Mouse (Mus musculus) brain, adult 2 months (tissue): Measurements from ENCODE around the gene Iqsec3.

Experiments
- DNase-seq: peaks from one replicate; pipeline ENCODE4 v3.0.0; 2011; ENCODE audit warnings: low read depth, low spot score

Gene Iqsec3

DNA sequence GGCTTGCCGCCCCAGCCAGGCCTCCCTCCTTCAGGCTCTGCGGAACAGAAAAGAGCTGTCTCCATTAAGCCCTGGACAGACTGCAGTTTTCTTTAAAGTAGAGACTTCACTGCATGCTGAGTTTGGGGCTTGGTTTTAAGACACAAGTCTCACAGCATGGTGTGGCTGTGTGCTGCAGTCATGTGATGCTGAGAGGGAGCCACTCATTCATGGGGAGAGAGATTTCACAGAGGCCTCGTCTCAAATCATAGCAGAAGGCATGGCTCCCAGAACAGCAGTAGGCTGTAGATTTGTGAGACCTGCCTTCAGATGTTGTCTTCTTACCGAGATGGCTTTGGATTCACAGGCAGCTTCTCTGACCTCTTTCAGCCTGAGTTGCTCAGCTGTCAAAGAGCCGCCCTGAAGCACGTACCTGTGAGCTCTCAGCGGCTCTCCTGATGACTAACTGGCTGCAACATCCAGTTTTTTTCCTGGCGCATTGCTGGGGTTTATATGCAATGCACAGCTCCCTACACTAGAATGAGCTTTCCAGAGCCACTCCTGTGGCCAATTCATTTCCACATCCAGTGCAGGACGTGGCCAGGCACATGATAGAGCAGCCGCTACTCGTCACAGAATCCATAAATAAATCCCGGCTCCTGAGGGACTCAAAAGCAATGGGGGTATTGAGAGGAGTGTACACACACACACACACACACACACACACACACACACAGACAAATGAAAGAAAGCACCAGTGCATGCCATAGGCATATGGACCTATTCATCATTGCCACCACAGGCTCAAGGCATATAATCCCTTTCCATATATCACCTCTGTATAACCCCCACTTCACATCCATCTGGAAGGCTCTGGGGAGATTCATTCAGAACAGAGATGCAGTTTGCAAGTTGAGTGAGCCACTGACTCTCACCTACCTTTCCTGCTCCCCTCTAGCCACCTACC, 18.7 kb downstream of the Iqsec3 start:
- peak; percentile 81 for DNase-seq

DNA sequence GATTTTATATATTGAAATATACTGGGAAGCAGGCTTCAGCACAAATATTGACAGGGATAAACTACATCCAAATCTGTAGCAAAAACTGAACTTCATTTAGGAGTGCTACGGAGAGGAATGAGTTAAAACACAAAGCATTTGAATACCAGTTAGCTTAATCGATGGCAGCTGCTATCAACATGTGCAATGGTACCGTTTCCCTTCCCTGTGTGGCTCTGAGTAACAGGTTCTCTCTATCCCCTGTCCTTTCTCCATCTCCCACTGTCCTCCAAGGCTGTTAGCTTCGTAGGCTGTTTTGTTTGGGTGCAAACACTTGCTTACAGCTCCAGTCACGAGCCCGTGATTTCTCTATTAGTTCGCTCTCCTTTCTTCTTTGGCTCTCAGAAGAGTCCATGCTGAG, 19.7 kb downstream of the Iqsec3 start:
- no peak for DNase-seq

DNA sequence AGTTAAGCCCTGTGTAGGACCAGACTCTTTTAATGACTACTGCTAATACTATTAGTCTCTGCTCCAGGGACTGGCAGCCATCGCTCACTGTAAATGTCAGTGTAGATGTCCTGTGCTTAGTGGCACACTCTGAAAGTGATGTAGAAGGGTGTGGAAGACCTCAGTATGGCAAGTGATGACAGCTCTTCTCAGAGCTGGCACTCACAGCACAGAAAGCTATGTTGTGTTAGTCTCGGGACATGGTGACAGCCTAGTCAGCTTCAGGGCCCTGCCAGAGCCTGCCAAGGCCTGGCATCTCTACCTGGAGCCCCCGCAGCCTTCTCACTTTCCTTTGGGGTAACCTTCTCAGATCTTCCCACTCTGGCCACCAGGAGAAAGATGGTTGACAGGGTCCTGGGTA, 21.8 kb downstream of the Iqsec3 start:
- no peak for DNase-seq

DNA sequence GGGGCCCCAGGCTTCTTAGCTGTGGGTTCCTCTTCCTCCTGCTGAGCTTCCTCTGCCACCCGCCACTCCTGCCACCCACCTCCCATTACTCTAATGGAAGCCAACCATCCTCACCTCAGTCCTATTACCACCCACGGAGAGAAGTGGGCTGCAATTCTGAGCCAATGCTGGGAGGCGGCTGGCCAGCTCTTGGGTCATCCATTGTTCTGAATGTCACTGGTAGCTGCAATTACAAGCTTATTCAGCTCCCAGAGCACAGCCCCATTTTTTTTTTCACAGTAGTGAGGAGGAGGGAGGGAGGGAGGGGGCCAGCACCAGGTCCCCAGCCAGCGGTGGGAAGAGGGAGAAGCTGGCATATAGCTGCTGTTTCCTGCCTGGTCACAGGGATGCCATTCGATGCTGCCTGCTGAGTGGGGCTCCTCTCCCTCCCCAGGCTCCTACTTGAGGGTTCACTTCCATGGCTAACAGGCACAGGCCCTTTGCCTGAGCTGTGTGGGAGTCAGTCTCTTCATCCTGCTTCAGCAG, 32.7 kb downstream of the Iqsec3 start:
- DNase-seq, result peak; percentile 63

DNA sequence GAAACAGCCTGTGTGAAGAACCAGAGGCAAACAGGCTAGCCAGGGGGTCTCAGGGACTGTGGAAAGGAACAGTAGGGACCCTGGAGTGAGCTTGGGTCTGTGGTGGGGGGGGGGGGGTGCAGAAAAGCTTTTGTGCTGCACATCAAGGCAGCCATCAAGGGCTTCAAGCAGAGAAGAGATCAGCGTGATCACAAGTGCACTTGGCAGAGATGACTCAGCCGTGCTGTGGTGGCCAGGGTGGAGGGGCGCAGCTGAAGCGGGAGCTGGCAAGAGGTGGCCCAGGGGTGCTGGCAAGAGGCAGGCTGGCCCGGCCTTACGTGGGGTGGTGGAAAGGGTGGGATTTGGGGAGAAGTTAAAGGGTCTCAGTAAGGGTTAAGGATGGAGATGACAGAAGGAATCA, 48.6 kb downstream of the Iqsec3 start:
- peak; percentile 62 for DNase-seq

DNA sequence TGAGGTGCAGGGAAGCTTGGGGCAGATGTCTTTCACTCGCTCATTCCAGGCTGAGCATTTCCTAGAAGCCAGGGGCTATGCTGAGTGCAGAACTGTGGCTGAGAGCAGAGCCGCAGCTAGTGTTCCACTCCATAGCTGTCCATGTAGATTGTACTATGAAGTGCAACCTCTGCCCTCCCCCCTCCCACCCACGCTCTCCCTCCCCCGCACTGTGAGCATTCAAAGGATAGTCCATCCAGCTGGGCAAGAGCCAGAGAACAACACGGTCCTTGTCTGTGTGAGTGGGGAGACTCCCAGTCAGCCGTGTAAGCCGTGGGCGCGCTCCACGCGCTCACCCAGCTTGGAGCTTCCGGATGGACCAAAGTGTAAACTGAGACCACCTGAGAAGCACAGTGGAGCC, 49.1 kb downstream of the Iqsec3 start:
- peak; percentile 58 for DNase-seq

DNA sequence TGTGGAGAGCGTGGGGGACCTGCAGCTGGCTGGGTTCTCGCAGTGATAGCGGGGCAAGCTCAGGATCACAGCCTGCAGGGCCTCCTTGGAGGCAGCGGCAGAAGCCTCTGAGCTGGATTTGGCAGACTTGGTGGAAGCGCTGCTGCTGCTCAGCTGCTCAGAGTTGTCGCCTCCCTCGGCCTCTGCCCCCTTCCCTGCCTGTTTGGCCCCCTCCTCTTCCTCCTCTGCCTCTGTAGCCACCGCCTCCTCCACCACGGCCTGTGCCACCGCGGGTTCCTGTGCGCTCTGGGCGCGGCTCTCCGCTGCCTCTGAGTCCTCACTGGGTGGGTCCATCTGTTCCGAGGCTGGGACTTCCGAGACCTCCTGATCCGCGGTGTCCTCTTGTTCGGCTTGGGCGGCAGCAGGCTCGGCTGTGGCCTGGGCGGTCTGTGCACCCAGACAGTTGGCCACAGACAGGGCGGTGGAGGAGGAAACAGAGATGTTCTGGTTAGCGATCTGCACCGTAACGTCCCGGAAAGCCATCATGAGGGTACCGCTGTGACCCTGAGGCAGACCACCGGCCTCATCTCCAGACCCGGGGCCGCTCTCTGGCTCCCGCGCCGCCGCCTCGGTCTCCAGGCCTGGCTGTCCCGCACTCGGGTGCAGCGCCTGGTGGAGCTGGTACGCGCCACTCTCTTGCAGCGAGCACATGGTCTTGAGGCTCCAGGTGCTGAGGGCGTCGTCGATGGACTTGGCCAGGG, 60.8 kb downstream of the Iqsec3 start:
- no peak for DNase-seq

DNA sequence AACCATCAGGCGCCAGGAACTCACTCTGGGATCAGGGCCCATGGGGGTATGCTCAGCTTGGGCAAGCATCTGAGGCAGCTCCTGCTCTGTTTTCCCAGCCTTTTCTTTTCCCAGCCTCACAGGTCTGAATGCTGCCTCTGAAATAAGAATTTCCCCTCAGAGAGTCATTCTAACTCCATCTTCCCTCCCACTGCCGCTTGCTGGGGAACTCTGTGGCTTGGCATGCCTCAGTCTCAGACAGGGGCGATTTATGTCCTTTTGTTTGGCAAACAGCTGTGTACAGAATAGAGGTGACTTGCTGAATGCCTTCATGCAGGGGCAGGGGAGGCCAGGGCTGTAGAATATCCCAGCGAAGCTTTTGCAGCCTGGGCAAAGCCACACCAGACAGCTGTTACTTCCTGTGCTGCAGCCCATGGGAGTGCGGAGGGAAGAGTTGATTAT, 65.9 kb downstream of the Iqsec3 start:
- no peak for DNase-seq

DNA sequence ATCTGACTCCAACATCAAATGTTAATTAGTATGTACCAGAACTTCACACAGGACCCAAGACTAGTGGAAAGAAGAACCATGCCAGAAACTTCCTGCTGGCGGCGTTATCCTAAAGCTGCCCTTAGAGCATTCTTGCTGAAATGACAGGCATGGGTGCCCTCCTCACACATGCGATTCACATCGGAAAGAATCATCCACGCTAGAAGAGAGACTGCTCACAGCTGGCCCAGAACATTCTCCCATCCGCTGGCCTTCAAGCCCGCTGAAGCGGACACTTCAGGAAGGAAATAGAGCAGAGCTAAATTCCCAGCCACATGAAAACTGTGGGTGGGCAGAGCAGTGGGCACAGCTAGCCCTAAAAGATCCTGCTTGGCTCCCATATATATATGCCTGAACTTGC, 68.2 kb downstream of the Iqsec3 start:
- no peak for DNase-seq

DNA sequence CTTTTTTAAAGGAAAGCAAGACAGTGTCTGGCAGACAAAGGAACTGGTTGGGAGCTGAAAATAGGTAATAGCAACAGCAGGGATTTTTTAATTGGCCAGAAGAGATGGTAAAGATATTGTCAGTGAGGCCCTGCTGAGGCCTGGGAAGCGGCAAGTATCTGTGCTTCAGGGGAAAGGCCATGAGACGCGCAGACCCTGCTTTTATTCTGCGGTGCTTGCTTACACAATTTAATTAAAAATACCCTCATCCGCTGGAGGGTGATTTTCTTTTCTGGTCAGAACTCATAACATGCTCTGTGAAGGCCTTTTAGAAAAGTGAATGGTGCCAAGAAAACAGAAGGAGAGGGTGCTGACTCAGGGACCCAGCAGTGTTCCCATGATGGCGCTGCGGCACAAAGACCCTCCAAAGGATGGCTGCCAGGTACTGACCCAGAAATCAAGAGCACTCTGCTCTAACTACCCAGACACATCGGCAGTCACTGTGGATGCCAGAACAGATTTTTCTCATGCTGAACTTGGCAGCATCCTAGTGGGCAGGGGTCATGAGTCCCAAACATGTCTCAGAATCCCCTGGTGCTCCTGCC, 70.7 kb downstream of the Iqsec3 start:
- DNase-seq, result peak; percentile 48

DNA sequence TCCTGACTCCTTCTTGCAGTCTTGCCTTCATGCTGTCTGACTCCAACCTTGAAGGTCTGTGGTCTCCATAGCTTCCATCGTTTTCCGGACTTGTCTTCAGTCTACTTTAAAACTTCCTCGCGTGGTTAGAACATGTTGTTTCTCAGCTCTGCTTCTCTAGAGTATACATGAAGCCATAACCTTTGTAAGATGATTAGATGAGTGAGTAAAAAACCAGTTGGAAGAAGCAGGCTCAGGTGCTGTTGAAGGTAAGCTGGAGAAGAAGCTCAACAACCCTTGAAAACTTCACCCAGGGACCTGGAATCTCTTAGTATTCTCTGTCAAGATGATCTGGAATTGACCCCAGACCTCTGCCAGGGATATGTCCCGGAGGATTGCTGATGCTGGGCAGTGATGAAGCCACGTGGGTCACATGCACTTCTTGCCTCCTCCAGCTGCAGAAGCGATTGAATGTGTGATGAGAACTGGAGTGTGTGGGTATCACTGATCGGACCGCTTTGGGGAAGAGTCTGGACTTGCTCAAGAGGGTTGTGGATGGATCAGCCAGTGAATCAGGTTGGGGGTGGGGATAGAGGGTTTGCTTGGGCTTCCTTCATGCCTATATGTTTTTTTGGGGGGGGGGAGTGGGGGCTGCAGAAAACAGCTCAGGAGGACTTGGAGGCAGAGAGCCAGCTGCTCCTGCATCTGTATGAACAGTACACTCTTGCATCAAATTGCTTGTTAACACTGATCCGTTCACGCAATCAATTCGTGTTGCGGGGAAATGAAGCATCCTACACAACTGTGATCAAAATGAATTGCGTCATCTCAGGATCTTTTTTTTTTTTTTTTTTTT, 71.4 kb downstream of the Iqsec3 start:
- DNase-seq, result no peak

DNA sequence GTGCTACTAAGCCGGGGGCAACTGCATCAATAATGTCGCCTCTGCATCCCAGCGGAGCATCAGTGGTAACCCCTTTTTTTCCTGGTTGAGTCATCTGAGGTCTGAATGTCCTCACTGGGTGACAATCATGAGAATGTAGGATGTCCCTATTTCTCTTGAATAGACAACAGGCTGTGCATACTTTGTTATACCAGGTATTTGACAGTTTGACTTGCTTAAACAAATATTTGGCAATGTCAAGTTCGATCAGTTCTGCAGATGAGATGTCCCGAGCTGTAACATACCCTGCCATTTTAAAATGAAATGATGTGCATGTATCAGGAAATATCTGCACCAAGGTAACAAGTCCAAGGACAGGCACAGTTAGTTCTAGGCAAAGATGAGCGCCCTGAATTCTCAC, 72.3 kb downstream of the Iqsec3 start:
- no peak for DNase-seq

DNA sequence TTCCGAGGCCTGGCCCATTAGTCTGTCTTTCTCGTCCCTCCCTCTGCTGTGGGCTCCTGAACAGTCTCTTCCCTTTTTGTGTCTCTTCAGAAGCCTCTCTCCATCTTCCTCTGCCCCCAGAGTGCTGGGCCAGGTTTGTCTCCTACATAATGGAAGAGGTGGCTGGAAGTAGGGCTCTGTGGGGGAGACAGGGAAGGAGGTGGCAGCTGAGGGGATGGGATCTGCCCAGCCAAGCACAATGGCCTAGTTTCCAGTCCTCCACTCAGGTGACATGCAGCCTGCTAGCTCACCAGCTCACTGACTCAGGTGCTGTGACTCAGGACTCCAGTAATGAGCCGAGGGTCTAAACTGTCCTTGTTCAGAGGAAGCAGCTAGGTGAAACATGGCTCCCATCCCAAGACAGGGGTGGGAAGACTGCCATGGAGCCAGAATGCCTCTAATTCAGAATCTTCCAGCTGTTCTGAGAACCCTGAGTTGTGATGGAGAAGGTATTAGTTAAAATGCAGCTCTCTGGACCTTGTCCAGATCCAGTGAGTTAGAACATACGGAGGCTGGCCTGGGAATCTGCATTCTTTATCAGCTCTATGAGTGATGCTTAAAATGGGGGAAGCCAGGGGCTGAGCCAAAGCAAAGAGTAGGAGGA, 80.7 kb downstream of the Iqsec3 start:
- peak; percentile 82 for DNase-seq

DNA sequence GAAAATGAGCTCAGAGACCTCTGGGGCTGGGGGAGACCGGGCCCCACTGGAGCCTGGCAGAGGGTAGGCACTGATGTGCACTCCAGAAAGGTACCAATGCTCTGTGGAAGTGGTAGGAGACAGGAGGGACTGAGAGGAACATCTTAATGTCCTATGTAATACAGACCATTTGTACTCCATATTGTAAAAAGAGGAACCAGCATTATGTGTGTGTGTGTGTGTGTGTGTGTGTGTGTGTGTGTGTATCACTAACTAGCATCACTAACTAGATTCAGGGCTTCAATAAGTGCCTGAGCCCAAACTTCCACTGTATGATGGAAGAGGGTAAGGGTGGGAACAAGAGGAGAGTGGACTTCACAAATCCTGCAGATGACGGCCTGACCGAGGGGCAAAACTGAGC, 88.1 kb downstream of the Iqsec3 start:
- DNase-seq, result no peak

DNA sequence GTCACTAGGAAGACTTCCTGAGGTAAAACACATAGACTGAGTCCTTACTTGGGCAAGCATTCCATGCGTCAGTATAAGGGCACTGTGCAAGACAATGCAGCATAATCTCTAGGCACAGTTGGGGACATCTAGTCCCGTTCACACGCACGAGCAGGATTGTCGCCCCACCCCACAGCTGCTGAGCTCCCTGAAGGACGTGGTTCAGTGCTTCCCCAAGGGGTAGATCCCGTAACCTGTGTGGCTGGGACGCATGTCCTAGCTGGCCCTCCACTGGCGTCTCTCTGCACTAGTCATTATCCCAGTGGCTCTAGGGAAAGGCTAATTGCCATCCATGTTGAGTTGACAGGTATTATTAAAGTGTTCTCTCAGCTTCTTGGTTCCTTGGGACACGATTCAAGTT, 91.4 kb downstream of the Iqsec3 start:
- no peak for DNase-seq

DNA sequence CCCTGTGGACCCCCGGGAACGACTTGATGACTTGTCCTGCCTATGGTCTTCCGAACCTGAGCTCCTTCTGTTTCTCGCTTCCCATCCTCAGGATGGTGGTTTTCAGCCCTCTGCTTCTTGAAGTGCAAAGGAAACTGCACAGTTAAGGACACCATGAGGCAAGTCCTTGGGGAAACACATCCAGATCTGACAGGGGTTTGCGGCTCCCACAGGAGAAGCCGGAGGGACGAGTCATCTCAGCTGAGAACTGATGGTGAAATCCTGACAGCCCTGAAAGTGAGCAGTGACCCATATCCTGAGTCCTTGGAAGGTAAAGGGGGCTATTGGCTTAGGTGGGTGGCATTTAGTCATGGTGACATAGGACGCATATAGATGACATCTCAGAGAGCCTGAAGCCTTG, 92.9 kb downstream of the Iqsec3 start:
- DNase-seq, result no peak

DNA sequence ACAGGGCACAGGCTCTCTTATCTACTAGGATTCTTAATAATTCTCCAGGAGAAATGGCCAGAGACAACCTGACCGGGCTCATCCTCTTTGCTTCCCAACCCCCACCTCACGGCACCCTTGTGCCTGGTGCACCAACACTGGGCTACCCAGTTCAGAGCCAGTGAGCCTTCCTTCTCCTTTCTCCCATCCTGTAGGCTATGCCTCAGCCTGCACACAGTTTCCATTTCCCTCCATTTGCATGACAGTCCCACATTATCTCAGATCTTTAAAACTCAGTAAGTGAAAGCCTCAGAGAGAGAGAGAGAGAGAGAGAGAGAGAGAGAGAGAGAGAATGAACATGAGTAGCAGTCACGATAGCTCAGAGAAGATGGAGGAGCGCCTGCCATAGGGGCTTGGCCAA, 95.2 kb downstream of the Iqsec3 start:
- no peak for DNase-seq

DNA sequence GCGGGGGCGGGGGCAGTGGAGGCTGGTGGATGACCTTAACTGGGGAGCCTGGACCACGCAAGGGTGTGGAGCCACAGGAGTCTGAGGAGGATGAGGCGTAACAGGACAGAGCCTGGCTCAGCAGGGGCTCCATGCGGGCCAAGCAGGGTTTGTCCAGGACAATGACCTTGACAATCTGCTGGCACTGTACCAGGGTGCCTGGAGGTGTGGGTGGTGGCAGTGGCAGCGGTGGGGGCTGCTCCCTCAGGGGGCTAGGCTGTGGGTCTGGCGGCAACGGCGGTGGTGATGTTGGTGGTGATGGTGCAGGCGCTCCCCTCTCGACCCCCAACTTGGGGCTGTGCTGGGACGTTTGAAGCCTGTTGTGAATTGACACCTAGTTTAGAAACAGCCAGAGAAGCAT, 97.3 kb downstream of the Iqsec3 start:
- no peak for DNase-seq

DNA sequence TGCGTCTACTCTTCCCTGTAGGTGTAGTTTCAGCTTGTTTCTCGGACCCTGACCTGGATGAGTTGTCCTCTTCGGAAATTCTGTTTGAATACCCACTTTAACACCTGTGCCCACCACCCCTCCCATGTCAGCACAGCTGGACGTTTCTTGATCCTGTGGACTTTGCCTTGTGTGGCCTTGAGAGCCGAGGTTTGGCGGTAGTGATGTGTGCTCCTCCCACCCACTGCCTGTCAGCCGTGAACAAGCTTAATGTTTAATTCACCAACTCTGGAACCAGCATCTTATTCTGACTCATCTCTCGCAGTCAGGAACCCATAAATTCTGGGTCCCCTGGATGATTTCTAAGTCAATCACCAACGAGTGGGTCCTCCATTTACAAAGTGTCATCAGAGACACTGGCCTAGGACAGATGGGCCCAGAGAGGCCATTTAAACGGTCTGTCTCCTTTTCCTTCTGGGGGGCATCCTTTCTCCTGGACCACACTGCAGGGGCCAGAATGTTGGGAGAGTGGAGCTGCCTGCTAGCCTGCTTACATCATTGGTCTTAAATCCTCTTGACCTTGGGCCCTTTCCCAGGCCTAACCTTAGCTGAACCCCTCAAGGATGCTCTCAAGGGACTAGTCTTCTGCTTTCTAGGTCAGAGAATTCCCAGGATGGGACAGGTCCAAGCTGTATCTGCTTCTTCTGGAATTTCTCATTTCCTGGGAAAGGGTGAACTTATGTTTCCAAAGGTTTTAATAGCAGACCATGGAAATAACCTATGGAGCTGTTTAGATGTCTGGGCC, 102.1 kb downstream of the Iqsec3 start:
- peak; percentile 57 for DNase-seq

DNA sequence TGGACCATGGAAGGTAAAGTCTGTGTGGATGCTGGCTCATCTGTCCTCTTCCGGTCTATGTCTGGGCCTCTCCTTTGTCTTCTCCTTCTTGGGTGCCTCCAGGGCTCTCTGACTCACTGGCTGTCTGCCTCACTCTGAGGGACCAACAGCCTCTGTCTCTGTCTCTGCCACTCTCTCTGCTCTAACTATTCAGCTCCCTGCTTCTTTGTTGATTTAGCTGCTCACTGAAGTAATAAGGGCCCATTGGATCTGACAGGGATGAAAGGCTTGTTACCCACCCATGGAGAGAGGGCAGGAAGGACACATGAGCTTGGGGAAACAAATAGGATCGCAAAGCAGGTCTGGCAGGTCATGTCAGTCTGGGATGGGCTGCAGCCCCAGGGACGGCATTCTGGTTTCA, 106.4 kb downstream of the Iqsec3 start:
- no peak for DNase-seq
